Mouse (Mus musculus) liver, embryonic 14.5 days (tissue): ENCODE measurements around the gene Peli3. TPM values are rescaled to one million over a fixed set of nuclear protein-coding genes. Genes with fewer than 3 reads are reported as not detected.
A peak's percentile ranks its signal among the peaks of the same experiment; 100 is the strongest.

Experiments used
- ATAC-seq: fragments of 200-750 bp; cut with Nextera tagmentation; 2 replicates; pipeline ENCODE4 v1.8.0; 2017; ENCODE audit warnings: moderate number of reproducible peaks, mild to moderate bottlenecking, moderate library complexity; ENCODE audit not compliant: insufficient read depth
- DNase-seq, 3 experiments: peaks; one replicate each; pipeline ENCODE4 v3.0.0-alpha.2; 2012 to 2013; ENCODE audit warnings: low read depth in 3 of 3, low spot score in 3 of 3
- H3K27ac ChIP-seq: fragments of 300-500 bp; sonication (generic); 2 replicates; pipeline ENCODE4 v1.5.1; 2014; ENCODE audit warnings: moderate library complexity, mild to moderate bottlenecking, control low read depth, inconsistent platforms
- H3K27me3 ChIP-seq: fragments of 300-500 bp; sonication (generic); 2 replicates; pipeline ENCODE4 v1.6.1; 2014; ENCODE audit warnings: mild to moderate bottlenecking, low read length, moderate library complexity; ENCODE audit not compliant: control insufficient read depth, insufficient read depth
- H3K36me3 ChIP-seq: fragments of 300-500 bp; sonication (generic); replicated peaks from 2 replicates; pipeline ENCODE4 v1.6.1; 2014; ENCODE audit warnings: low read depth; ENCODE audit not compliant: control insufficient read depth, insufficient read depth
- H3K4me1 ChIP-seq, 2 experiments: fragments of 200-500 bp in 1 of 2; fragments of 300-500 bp in 1 of 2; sonication (generic) in 1 of 2; replicated peaks; 2 replicates each; pipeline ENCODE4 v1.6.1; 2012 to 2014; ENCODE audit warnings: antibody characterized with exemption in 1 of 2, inconsistent platforms in 1 of 2, low read length in 1 of 2; ENCODE audit not compliant: control insufficient read depth in 2 of 2, insufficient read depth in 2 of 2
- H3K4me2 ChIP-seq: fragments of 300-500 bp; sonication (generic); 2 replicates; pipeline ENCODE4 v1.6.1; 2014; ENCODE audit warnings: low read depth, mild to moderate bottlenecking, control low read depth, moderate library complexity
- H3K4me3 ChIP-seq, 2 experiments: fragments of 200-500 bp in 1 of 2; fragments of 300-500 bp in 1 of 2; sonication (generic) in 1 of 2; 2 replicates each; pipeline ENCODE4 v1.5.1; 2012 to 2014; ENCODE audit warnings: low read depth in 2 of 2, low read length in 2 of 2, mild to moderate bottlenecking in 2 of 2, control low read depth in 1 of 2, inconsistent platforms in 1 of 2, moderate library complexity in 1 of 2; ENCODE audit not compliant: insufficient read depth in 1 of 2
- H3K9ac ChIP-seq: fragments of 300-500 bp; sonication (generic); replicated peaks from 2 replicates; pipeline ENCODE4 v1.6.1; 2014; ENCODE audit warnings: mild to moderate bottlenecking, control low read depth, moderate library complexity
- H3K9me3 ChIP-seq: fragments of 300-500 bp; sonication (generic); 2 replicates; pipeline ENCODE4 v1.6.1; 2016; ENCODE audit warnings: low read length, mixed read lengths; ENCODE audit not compliant: control insufficient read depth
- CTCF ChIP-seq: IDR thresholded peaks from 2 replicates; pipeline ENCODE4 v1.5.1; 2016; ENCODE audit warnings: antibody characterized with exemption, low read depth, control low read depth
- EP300 ChIP-seq: IDR thresholded peaks from 2 replicates; pipeline ENCODE4 v1.6.1; 2016; ENCODE audit warnings: antibody characterized with exemption, low read depth
- WGBS: fragments of 180-500 bp; shearing (Covaris S2); extraction: QIAGEN DNeasy Blood & Tissue Kit; methylation state at CpG from one replicate; pipeline ENCODE4 v1.1.7; 2014; ENCODE audit not compliant: insufficient replicate concordance; 5-methylcytosine and 5-hydroxymethylcytosine counted together
- polyA plus RNA-seq, 2 experiments: library from polyadenylated mRNA; depleted of rRNA in 1 of 2; stranded (reverse) in 1 of 2; unstranded in 1 of 2; fragments of >200 nt; fragmentation: Nextera tagmentation in 1 of 2; extraction: Ambion mirVana in 1 of 2; gene quantifications; 2 replicates each; pipeline versions ENCODE4 v1.2.1 to v1.2.3; 2012 to 2014

Gene Peli3
- polyA plus RNA-seq, 2 experiments, result 0.03 to 0.24 TPM

DNA sequence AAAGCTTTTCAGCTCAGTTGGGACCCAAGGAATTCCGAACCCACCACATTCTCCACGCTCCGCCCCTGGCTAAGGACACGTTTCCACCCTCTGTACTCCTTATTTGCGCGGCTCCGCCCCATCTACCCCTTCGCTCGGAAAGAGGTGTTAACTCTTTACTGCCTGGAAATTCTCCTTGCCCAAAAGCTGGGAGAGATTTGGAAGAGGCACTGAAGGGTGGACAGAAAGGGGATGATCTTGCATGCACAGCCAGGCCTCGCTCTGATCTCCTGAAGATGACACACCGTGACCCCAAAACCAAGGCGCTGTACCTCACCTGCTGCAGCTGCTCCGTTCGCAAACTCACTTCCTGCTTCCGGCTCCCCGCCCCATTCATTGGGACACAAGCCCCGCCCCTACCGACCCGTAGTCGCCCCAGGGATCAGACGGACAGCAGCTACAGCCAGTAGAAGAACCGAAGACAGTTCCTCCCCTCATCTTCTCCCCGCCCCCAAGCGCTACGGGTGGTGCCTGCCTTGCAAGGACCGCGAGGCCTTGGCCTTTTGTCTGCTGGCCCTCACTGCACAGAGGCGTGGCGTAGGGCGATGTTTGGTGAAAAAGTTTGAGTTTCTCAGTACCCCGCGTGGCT is 14.9 kb downstream of the Peli3 start, which contains the start of gene Dpp3:
Gene Dpp3 (minus strand): TSS at position 384 of the 628 bp plus-strand sequence.
- TF ChIP-seq EP300, result no peak
- no peak; the same call in 1 of the 2 replicates for TF ChIP-seq CTCF
- H3K36me3 ChIP-seq, result no peaks in the 10 kb centered on the region
- H3K27me3 ChIP-seq, result no peaks in the 10 kb centered on the region
- H3K9ac ChIP-seq, result peak within 1 kb of the TSS; percentile 64
- H3K9me3 ChIP-seq, result no peaks in the 10 kb centered on the region
- H3K4me2 ChIP-seq, result peak within 1 kb of the TSS; percentile 81
- DNase-seq, result peak; percentile 96 to 97 (median 97)
- peaks cover 0 to 12% of the 10 kb centered on the region in 2 experiments; a peak in 3 of 4 replicates for H3K4me1 ChIP-seq
- peak; percentile 99 for ATAC-seq
- H3K4me3 ChIP-seq, result peak within 1 kb of the TSS; percentile 74 to 85
- under 1% methylated on average over 32 of the region's 32 CpGs for WGBS
- H3K27ac ChIP-seq, result no peak within 1 kb of the TSS

DNA sequence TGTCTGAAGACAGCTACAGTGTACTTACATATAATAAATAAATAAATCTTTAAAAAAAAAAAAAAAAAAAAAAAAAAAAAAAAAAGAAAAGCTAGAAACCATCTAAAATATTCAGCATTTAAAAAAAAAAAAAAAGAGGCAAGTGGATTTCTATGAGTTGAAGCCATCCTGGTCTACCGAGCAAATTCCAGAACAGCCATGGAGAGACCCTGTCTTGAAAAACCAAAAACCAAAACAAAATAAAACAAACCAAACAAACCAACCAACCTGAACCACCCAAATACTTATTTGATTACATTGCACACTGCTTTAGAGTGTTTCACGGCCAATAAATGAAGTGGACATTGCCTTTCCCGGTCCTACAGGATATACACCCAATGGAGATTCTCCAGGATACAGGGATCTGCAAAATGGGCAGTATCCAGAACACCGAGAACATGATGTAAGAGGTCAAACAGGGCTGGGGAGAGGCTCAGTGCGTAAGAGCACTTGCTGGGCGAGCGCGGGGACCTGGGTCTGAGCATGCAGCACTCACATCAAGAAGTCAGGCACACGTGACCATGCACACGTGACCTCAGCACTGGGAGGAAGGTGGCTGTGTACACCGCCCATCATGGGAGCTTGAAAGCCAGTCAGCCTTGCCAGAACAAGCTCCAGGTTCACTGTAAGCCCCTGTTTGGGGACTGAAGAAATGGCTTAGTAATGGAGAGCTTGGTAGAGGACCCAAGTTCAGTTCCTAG is 17.6 kb downstream of the Peli3 start:
- Histone ChIP-seq H3K4me3 (no peak overlapping the region), H3K4me1 (peaks cover 0 to 12% of the 10 kb centered on the region in 2 experiments; a peak in 3 of 4 replicates), H3K4me2 (no peak overlapping the region), H3K9ac (no peak overlapping the region), H3K9me3 (no peaks in the 10 kb centered on the region), H3K27ac (no peak overlapping the region), H3K36me3 (peaks cover 14% of the 10 kb centered on the region), H3K27me3 (no peaks in the 10 kb centered on the region)
- WGBS, result 86% methylated on average over 11 of the region's 11 CpGs
- ATAC-seq (no peak), DNase-seq (no peak)
- TF ChIP-seq EP300 (no peak), CTCF (no peak)

DNA sequence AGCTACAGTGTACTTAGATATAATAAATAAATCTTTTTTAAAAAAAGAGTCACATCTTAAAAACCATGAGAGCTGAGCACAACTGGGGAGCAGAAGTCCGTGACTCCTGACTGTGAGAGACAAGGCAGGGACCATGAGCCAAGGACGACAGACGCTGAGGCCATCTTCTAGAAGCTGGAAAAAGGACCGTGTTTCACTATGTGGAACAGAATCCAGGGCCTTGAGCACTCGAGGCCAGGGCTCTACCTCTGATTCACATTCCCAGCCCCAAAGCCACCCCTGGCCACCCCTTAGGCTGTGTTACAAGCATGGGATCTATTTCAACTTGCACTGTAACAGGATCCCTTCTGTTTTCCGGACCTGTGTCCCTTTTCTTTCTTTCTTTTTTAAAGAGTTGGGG is 23.3 kb downstream of the Peli3 start:
- 72% methylated on average over 6 of the region's 6 CpGs for WGBS
- H3K4me1 ChIP-seq, result no peaks in the 10 kb centered on the region
- no peak overlapping the region for H3K4me3 ChIP-seq
- ATAC-seq, result no peak
- H3K27ac ChIP-seq, result no peak overlapping the region
- no peak for TF ChIP-seq CTCF
- no peak for TF ChIP-seq EP300
- no peak overlapping the region for H3K4me2 ChIP-seq
- H3K36me3 ChIP-seq, result peaks cover 25% of the 10 kb centered on the region
- no peak for DNase-seq
- no peaks in the 10 kb centered on the region for H3K27me3 ChIP-seq
- H3K9ac ChIP-seq, result no peak overlapping the region
- no peaks in the 10 kb centered on the region for H3K9me3 ChIP-seq

DNA sequence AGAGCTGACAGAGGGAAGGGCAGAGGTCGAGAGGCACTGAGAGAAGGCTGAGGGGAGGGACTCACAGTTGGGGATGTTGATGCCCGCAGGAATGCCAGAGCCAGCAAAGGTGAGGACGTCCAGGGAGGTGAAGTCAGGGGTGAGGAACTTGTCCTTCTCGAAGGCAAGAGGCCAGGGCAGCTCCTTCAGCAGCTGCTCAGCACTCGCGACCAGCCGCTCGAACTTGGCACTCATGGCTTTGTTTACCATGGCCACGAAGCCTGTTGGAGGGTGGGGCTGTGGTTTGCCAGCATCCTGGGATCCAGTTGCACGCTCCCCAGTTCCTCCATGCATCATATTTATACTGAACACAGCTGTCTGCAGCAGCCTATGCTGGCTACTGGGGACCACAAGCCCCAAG is 26.1 kb downstream of the Peli3 start:
- Histone ChIP-seq H3K27ac (no peak overlapping the region), H3K4me1 (no peaks in the 10 kb centered on the region), H3K27me3 (no peaks in the 10 kb centered on the region), H3K9me3 (no peaks in the 10 kb centered on the region), H3K4me2 (no peak overlapping the region), H3K9ac (no peak overlapping the region), H3K36me3 (peaks cover 29% of the 10 kb centered on the region), H3K4me3 (no peak overlapping the region)
- no peak for DNase-seq
- TF ChIP-seq CTCF, result no peak
- TF ChIP-seq EP300, result no peak
- 76% methylated on average over 10 of the region's 10 CpGs for WGBS
- no peak for ATAC-seq

DNA sequence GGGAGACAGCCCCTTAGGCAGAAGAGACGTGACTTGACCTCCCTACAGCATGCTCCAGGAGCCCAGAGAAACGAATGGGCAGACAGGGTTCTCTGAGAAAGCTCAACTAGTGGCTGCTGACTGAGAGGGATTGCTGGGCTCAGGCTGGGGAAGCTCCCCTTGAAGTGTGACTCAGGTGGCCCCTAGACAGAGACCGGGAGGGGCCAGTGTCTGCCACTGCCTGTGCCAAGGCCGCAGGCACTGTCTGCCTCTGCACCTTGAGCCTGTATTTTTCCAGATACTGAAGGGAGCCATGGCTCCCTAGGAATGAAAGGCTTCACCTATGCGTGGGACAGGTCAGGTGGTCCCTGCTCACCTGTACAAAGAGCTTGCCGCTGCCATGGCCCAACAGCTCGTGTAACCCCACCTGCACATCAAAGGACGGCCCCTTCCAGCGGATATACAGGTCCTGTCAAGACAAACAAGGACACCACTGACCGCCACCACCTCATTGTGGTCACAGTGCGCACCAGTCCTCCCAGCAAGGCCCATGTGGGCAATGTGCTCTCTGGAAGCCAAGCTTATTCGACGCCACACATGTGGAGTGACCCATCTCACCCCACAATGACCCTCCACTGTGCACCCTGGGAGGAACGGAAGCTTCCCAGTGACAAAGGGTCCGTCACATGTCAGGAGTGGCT is 26.9 kb downstream of the Peli3 start:
- peaks cover 24% of the 10 kb centered on the region for H3K36me3 ChIP-seq
- no peaks in the 10 kb centered on the region for H3K9me3 ChIP-seq
- ATAC-seq, result no peak
- TF ChIP-seq CTCF (no peak), EP300 (no peak)
- 83% methylated on average over 15 of the region's 15 CpGs for WGBS
- H3K27ac ChIP-seq, result no peak overlapping the region
- no peak overlapping the region for H3K9ac ChIP-seq
- no peak overlapping the region for H3K4me2 ChIP-seq
- DNase-seq, result no peak
- no peak overlapping the region for H3K4me3 ChIP-seq
- H3K27me3 ChIP-seq, result no peaks in the 10 kb centered on the region
- H3K4me1 ChIP-seq, result no peaks in the 10 kb centered on the region
